Mouse (Mus musculus): ENCODE results near the gene Amotl1.

GRCm38 (mm10) chr9:14588690-14589089, 56.2 kb downstream of the Amotl1 start:
- TF ChIP-seq POLR2A (IDR thresholded peaks at IDR 0.05; ENCODE audit: insufficient read depth, low read depth, low read length) (no peak), CTCF (IDR thresholded peaks at IDR 0.05; ENCODE audit: insufficient read depth, low read depth, low read length) (no peak)
